ENCODE assay signal across 13 mouse cellular contexts in the genomic region with DNA sequence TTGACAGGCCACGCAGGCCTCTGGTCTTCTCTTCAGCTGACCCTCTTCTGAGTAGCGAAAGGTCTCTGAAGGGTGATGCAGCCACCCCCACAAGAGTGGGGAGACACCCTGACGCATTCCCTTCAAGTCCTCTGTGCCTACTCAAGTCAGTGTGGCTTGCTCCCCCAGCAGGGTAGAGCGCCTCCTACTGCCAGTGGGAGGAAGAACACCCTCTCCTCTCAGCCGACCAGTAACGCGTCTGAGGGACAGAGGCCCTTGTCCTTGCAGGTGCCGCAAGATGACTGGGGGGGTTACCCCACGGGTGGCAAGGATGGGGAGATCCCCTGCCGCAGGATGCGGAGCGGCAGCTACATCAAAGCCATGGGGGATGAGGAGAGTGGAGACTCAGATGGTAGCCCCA. TPM values are rescaled to one million over a fixed set of nuclear protein-coding genes. Genes with fewer than 3 reads are reported as not detected.
DNase-seq lines count a peak whose midpoint lies in the region; ATAC-seq and TF ChIP-seq lines count a peak whose summit lies in the region.
"Had no signal": no experiment of that assay in that cellular context is flagged by ENCODE, and none has a peak within 500 bp of the region (broad histone marks: within the 10 kb centered on the region; RNA-seq: fewer than 3 reads in every experiment).

No protein-coding gene starts in this region.

- WGBS in forebrain, postnatal 0 days = 66% methylated on average over 12 of the region's 12 CpGs
- 57% methylated on average over 12 of the region's 12 CpGs for WGBS in forebrain, embryonic 12.5 days
- 56% methylated on average over 12 of the region's 12 CpGs for WGBS in lung, embryonic 15.5 days

- peaks cover 11% of the 10 kb centered on the region for H3K36me3 ChIP-seq in forebrain, postnatal 0 days (ENCODE audit: insufficient read depth)
- peaks cover 9% of the 10 kb centered on the region; the same call in 1 of the 2 replicates for H3K36me3 ChIP-seq in forebrain, embryonic 12.5 days (replicated peaks)
- no peaks in the 10 kb centered on the region for H3K36me3 ChIP-seq in lung, embryonic 15.5 days
- H3K36me3 ChIP-seq in ES-Bruce4 (ENCODE audit: control insufficient read depth, insufficient read depth, low read length, poor library complexity, severe bottlenecking) = no peaks in the 10 kb centered on the region
- H3K36me3 ChIP-seq: heart, embryonic 15.5 days; stomach, embryonic 15.5 days had no signal

- H3K9me3 ChIP-seq in forebrain, postnatal 0 days (ENCODE audit: low read length) = no peaks in the 10 kb centered on the region
- H3K9me3 ChIP-seq in forebrain, embryonic 12.5 days = no peaks in the 10 kb centered on the region
- H3K9me3 ChIP-seq in lung, embryonic 15.5 days = no peaks in the 10 kb centered on the region
- no peaks in the 10 kb centered on the region for H3K9me3 ChIP-seq in ES-Bruce4 (replicated peaks; ENCODE audit: control insufficient read depth, insufficient read depth, low read length, poor library complexity, severe bottlenecking)
- H3K9me3 ChIP-seq: heart, embryonic 15.5 days; stomach, embryonic 15.5 days had no signal

- no peaks in the 10 kb centered on the region for H3K27me3 ChIP-seq in forebrain, postnatal 0 days (ENCODE audit: insufficient read depth, low read length)
- H3K27me3 ChIP-seq in forebrain, embryonic 12.5 days = no peaks in the 10 kb centered on the region
- H3K27me3 ChIP-seq in lung, embryonic 15.5 days = no peaks in the 10 kb centered on the region
- no peaks in the 10 kb centered on the region for H3K27me3 ChIP-seq in ES-Bruce4 (ENCODE audit: control insufficient read depth, insufficient read depth, low read length, poor library complexity, severe bottlenecking)
- H3K27me3 ChIP-seq: stomach, embryonic 15.5 days had no signal

- no peak for DNase-seq in forebrain, postnatal 0 days
- no peak for DNase-seq in lung, adult 18-20 months
- peak; percentile 28 for DNase-seq in naive thymus-derived CD4-positive, alpha-beta T cell, adult 2 months (ENCODE audit: low read depth)
- no peak for DNase-seq in frontal cortex, postnatal 36 days (ENCODE audit: low spot score in 2 of 2)
- no peak for DNase-seq in left cerebral cortex, postnatal 36 days (ENCODE audit: low spot score in 2 of 2)
- DNase-seq: adrenal gland, postnatal 36 days; embryo, embryonic 11 days; kidney, adult 8-10 months had no signal

- no peak overlapping the region for H3K27ac ChIP-seq in forebrain, postnatal 0 days (ENCODE audit: low read depth, low read length)
- no peak overlapping the region for H3K27ac ChIP-seq in forebrain, embryonic 12.5 days
- no peak overlapping the region for H3K27ac ChIP-seq in lung, embryonic 15.5 days
- H3K27ac ChIP-seq in ES-Bruce4 (ENCODE audit: insufficient read depth, low read length) = peak overlapping the region; percentile 81
- H3K27ac ChIP-seq: heart, embryonic 15.5 days; stomach, embryonic 15.5 days had no signal

- no peaks in the 10 kb centered on the region for H3K4me1 ChIP-seq in forebrain, postnatal 0 days (ENCODE audit: insufficient read depth)
- H3K4me1 ChIP-seq in forebrain, embryonic 12.5 days = peaks cover 8% of the 10 kb centered on the region
- 0 out of 2 replicates have a peak, but pooled peaks cover 4% of the 10 kb centered on the region for H3K4me1 ChIP-seq in lung, embryonic 15.5 days
- peaks cover 5% of the 10 kb centered on the region for H3K4me1 ChIP-seq in ES-Bruce4 (ENCODE audit: control insufficient read depth, insufficient read depth, low read length)
- H3K4me1 ChIP-seq: stomach, embryonic 15.5 days had no signal

- intact Hi-C loops in left cerebral cortex, postnatal 36 days (cut with DNase I) = no loop called here

- TF ChIP-seq CTCF in forebrain, postnatal 0 days (IDR thresholded peaks at IDR 0.05; ENCODE audit: low read depth) = peak; percentile 49
- TF ChIP-seq CTCF in ES-Bruce4 (IDR thresholded peaks at IDR 0.05; ENCODE audit: low read depth, low read length) = peak; percentile 95

- H3K4me3 ChIP-seq in forebrain, postnatal 0 days (ENCODE audit: low read depth, low read length) = no peak overlapping the region
- no peak overlapping the region for H3K4me3 ChIP-seq in forebrain, embryonic 12.5 days (replicated peaks)
- H3K4me3 ChIP-seq in lung, embryonic 15.5 days = no peak overlapping the region
- H3K4me3 ChIP-seq in ES-Bruce4 (ENCODE audit: low read depth, low read length) = peak overlapping the region; percentile 63
- H3K4me3 ChIP-seq: heart, embryonic 15.5 days; stomach, embryonic 15.5 days had no signal

- peak; percentile 66; the same call in 1 of the 2 replicates for TF ChIP-seq EP300 in ES-Bruce4 (IDR thresholded peaks at IDR 0.05; ENCODE audit: insufficient read depth, low read depth, low read length)

- no peak for TF ChIP-seq POLR2A in ES-Bruce4 (IDR thresholded peaks at IDR 0.05; ENCODE audit: insufficient read depth, low read length)

- H3K9ac ChIP-seq in forebrain, postnatal 0 days = no peak overlapping the region
- H3K9ac ChIP-seq in forebrain, embryonic 12.5 days = no peak overlapping the region
- no peak overlapping the region for H3K9ac ChIP-seq in lung, embryonic 15.5 days
- H3K9ac ChIP-seq in ES-Bruce4 (ENCODE audit: low read depth, poor library complexity, severe bottlenecking) = peak overlapping the region; percentile 67
- H3K9ac ChIP-seq: heart, embryonic 15.5 days; stomach, embryonic 15.5 days had no signal

- no peak for ATAC-seq in forebrain, postnatal 0 days
- no peak for ATAC-seq in forebrain, embryonic 12.5 days (ENCODE audit: low FRiP score)
- peak; percentile 4; the same call in 1 of the 2 replicates for ATAC-seq in lung, embryonic 15.5 days (ENCODE audit: borderline replicate concordance, extremely low read depth, low FRiP score, low TSS enrichment)

- no peak overlapping the region for H3K4me2 ChIP-seq in forebrain, postnatal 0 days (ENCODE audit: low read depth)
- no peak overlapping the region for H3K4me2 ChIP-seq in forebrain, embryonic 12.5 days
- H3K4me2 ChIP-seq in lung, embryonic 15.5 days = no peak overlapping the region
- H3K4me2 ChIP-seq: heart, embryonic 15.5 days; stomach, embryonic 15.5 days had no signal

RNA-seq across cellular contexts. Expression of a gene that starts 30.4 kb away (rescaled TPM):
- total RNA-seq in forebrain, postnatal 0 days (2014; rRNA removed) = 66.9 and 85.5 TPM in 2 replicates
- 23.1 and 28.0 TPM in 2 replicates for polyA plus RNA-seq in forebrain, postnatal 0 days (2015; fragmentation: Nextera tagmentation; extraction: Ambion mirVana)
- 5.7 and 5.8 TPM in 2 replicates for polyA plus RNA-seq in forebrain, embryonic 12.5 days (2016; fragmentation: Nextera tagmentation; extraction: Ambion mirVana)
- polyA plus RNA-seq in lung, embryonic 15.5 days (2015; fragmentation: Nextera tagmentation; extraction: Ambion mirVana) = 0.75 and 0.77 TPM in 2 replicates
- polyA plus RNA-seq in ES-Bruce4 (2011; ENCODE audit: insufficient read depth, insufficient read length, low read depth, missing spikeins) = 7.4 and 9.5 TPM in 2 replicates
- total RNA-seq in left cerebral cortex, postnatal 36 days (2021) = 100 to 1,000 TPM; 380 to 420 TPM

RNA-seq across cellular contexts. Expression of a gene that starts 44.2 kb away (rescaled TPM):
- total RNA-seq in forebrain, postnatal 0 days (2014; rRNA removed) = 30.2 and 43.8 TPM in 2 replicates
- 61.4 and 64.8 TPM in 2 replicates for polyA plus RNA-seq in forebrain, postnatal 0 days (2015; fragmentation: Nextera tagmentation; extraction: Ambion mirVana)
- polyA plus RNA-seq in forebrain, embryonic 12.5 days (2016; fragmentation: Nextera tagmentation; extraction: Ambion mirVana) = 44.2 and 46.6 TPM in 2 replicates
- 57.2 and 63.1 TPM in 2 replicates for polyA plus RNA-seq in lung, embryonic 15.5 days (2015; fragmentation: Nextera tagmentation; extraction: Ambion mirVana)
- 26.6 and 28.8 TPM in 2 replicates for polyA plus RNA-seq in ES-Bruce4 (2011; ENCODE audit: insufficient read depth, insufficient read length, low read depth, missing spikeins)
- 10 to 100 TPM; 52.6 to 59.2 TPM for total RNA-seq in left cerebral cortex, postnatal 36 days (2021)
